Mouse (Mus musculus): ENCODE measurements around the gene Gm10647.

DNA sequence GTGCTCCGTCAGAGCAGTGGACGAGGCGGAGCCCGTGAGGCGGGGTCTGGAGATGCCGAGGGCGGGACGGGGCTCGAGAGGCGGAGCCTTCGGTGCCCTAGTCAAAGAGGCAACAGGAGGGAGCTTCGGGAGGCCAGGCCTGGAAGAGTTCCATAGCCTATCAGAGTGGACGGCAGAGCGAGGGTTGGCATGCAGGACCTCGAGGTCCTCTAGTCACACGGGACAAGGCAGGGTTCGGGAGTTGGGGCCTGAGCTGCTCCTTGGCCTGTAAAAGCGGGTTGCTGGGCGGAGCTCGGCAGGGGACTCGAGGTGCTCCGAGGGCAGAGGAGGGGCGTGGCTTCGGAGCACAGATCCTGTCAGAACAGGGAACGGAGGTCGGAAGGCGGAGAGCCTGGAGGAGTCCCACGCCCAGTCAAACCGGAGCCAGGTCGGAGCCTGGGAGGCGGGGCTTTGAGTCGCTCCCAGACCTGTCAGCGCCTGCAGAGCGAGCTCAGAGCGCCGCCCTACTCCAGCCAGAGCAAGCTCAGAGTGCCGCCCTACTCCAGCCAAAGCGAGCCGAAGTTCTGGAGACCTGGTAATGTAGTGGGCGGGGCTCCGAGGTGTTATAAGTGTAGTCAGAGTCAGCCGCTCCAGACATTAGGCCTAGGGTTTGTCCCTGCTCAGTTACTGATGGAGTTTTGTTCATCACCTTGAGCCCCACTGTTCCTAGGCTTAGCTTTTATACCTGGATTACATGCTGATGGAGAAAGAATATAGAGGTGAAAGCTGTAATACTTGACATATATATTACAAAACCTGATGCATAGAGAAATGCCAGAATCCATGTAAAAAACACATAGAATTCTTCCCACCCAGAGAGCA, 1.1 kb upstream of the Gm10647 start, which contains the start of gene Aph1b:
- TF ChIP-seq POLR2A (IDR thresholded peaks at IDR 0.05; ENCODE audit: low read depth, low read length) = no peak
- no peak for TF ChIP-seq CTCF (IDR thresholded peaks at IDR 0.05; ENCODE audit: extremely low read depth, insufficient read depth, insufficient read length, insufficient replicate concordance)
